ENCODE assay signal across 26 mouse cellular contexts in genomic region chr13:36218347-36218746, GRCm38 (mm10).
DNase-seq lines count a peak whose midpoint lies in the region; ATAC-seq lines count a peak whose summit lies in the region.
"Had no signal": no experiment of that assay in that cellular context is flagged by ENCODE, and none has a peak within 500 bp of the region (broad histone marks: within the 10 kb centered on the region; RNA-seq: fewer than 3 reads in every experiment).

No protein-coding gene starts in this region.

- no peak overlapping the region for H3K4me2 ChIP-seq in hindbrain, embryonic 13.5 days
- no peak overlapping the region for H3K4me2 ChIP-seq in hindbrain, embryonic 11.5 days (replicated peaks; ENCODE audit: low read depth, low read length)
- H3K4me2 ChIP-seq: limb, embryonic 13.5 days; liver, embryonic 12.5 days had no signal

- ATAC-seq in hindbrain, embryonic 13.5 days (ENCODE audit: low FRiP score), result no peak
- ATAC-seq in hindbrain, embryonic 11.5 days (ENCODE audit: low FRiP score), result no peak
- peak; percentile 56 for ATAC-seq in megakaryocyte, adult 5-6 weeks (ENCODE audit: poor library complexity, severe bottlenecking)
- ATAC-seq in activated CD4-positive, CD25-positive, alpha-beta regulatory T cell, adult 4 months, result no peak
- ATAC-seq: liver, embryonic 12.5 days had no signal

- no peak overlapping the region for H3K4me3 ChIP-seq in hindbrain, embryonic 13.5 days
- H3K4me3 ChIP-seq in hindbrain, embryonic 11.5 days (ENCODE audit: low read depth, low read length), result no peak overlapping the region
- H3K4me3 ChIP-seq: embryonic facial prominence, embryonic 10.5 days; heart, adult 2 months; limb, embryonic 13.5 days; liver, embryonic 12.5 days had no signal

- intact Hi-C loops in heart, postnatal 14 days (cut with DNase I), result loop anchor here (10.0 kb wide), 1 partner anchor 194 kb away; no protein-coding TSS in a partner anchor

- no peak for DNase-seq in hindbrain, embryonic 11.5 days (ENCODE audit: low spot score)
- DNase-seq in 416B (ENCODE audit: low read depth), result peak; percentile 63
- peak; percentile 7 for DNase-seq in MN1 (ENCODE audit: low spot score)
- no peak for DNase-seq in heart, postnatal 14 days
- DNase-seq: B cell, adult 2 months; cerebellum, adult 11 months; cerebellum, adult 9-11 months; gastrocnemius, postnatal 14 days; heart, adult 2 months; heart, postnatal 4 days; kidney, adult 18-20 months; kidney, postnatal 4 days; layer of hippocampus, adult 9-11 months; lung, adult 18-20 months; lung, postnatal 10 days; right cerebral cortex, postnatal 14 days; thymus, adult 2 months had no signal

- H3K27me3 ChIP-seq in hindbrain, embryonic 13.5 days, result no peaks in the 10 kb centered on the region
- H3K27me3 ChIP-seq in hindbrain, embryonic 11.5 days (ENCODE audit: control insufficient read depth, insufficient read depth, low read length), result no peaks in the 10 kb centered on the region
- H3K27me3 ChIP-seq: CH12.LX; limb, embryonic 13.5 days; liver, embryonic 12.5 days had no signal

- no peaks in the 10 kb centered on the region for H3K9me3 ChIP-seq in hindbrain, embryonic 13.5 days
- H3K9me3 ChIP-seq in hindbrain, embryonic 11.5 days (ENCODE audit: control insufficient read depth, low read length), result no peaks in the 10 kb centered on the region
- H3K9me3 ChIP-seq: embryonic facial prominence, embryonic 10.5 days; G1E; limb, embryonic 13.5 days; liver, embryonic 12.5 days had no signal

- H3K9ac ChIP-seq in hindbrain, embryonic 13.5 days, result no peak overlapping the region
- H3K9ac ChIP-seq in hindbrain, embryonic 11.5 days (ENCODE audit: low read depth, low read length), result no peak overlapping the region
- H3K9ac ChIP-seq: limb, embryonic 13.5 days; liver, embryonic 12.5 days had no signal

- H3K36me3 ChIP-seq in hindbrain, embryonic 13.5 days, result no peaks in the 10 kb centered on the region
- no peaks in the 10 kb centered on the region for H3K36me3 ChIP-seq in hindbrain, embryonic 11.5 days (ENCODE audit: control insufficient read depth, insufficient read depth, low read length)
- H3K36me3 ChIP-seq: embryonic facial prominence, embryonic 10.5 days; limb, embryonic 13.5 days; liver, embryonic 12.5 days had no signal

- WGBS in hindbrain, embryonic 13.5 days, result 53% methylated on average over 4 of the region's 4 CpGs
- WGBS in hindbrain, embryonic 11.5 days, result 61% methylated on average over 4 of the region's 4 CpGs

- peaks cover 4% of the 10 kb centered on the region; the same call in 1 of the 2 replicates for H3K4me1 ChIP-seq in hindbrain, embryonic 13.5 days (replicated peaks)
- no peaks in the 10 kb centered on the region for H3K4me1 ChIP-seq in hindbrain, embryonic 11.5 days (replicated peaks; ENCODE audit: control insufficient read depth, insufficient read depth, low read length)
- H3K4me1 ChIP-seq: embryonic facial prominence, embryonic 10.5 days; limb, embryonic 13.5 days; liver, embryonic 12.5 days had no signal

- 0 out of 2 replicates have a peak overlapping the region, but pooled peaks have one; percentile 3 for H3K27ac ChIP-seq in hindbrain, embryonic 13.5 days
- no peak overlapping the region for H3K27ac ChIP-seq in hindbrain, embryonic 11.5 days (ENCODE audit: low read depth, low read length)
- H3K27ac ChIP-seq: embryonic facial prominence, embryonic 10.5 days; heart, adult 2 months; limb, embryonic 13.5 days; liver, embryonic 12.5 days; stomach, postnatal 0 days had no signal

Comparison
In these comparisons a context has a peak if more than half of its experiments do, and no peak if none do; other contexts are left out.
1. DNase-seq: peak in 416B (single experiment) and MN1 (single experiment); none in hindbrain, embryonic 11.5 days (single experiment) and heart, postnatal 14 days (0 of 2).